In genomic region chr16:94898832-94899231, GRCm38 (mm10) we compare ENCODE assay signal across 13 mouse cellular contexts.
"Had no signal": no experiment of that assay in that cellular context is flagged by ENCODE, and none has a peak within 500 bp of the region (broad histone marks: within the 10 kb centered on the region; RNA-seq: fewer than 3 reads in every experiment).

No protein-coding gene starts in this region.

- H3K36me3 ChIP-seq: intestine, embryonic 15.5 days; limb, embryonic 12.5 days; liver, embryonic 13.5 days; lung, embryonic 15.5 days; neural tube, embryonic 15.5 days had no signal

- H3K27ac ChIP-seq: intestine, embryonic 15.5 days; limb, embryonic 12.5 days; liver, embryonic 13.5 days; lung, embryonic 15.5 days; neural tube, embryonic 15.5 days had no signal

- H3K4me1 ChIP-seq: intestine, embryonic 15.5 days; limb, embryonic 12.5 days; liver, embryonic 13.5 days; lung, embryonic 15.5 days; neural tube, embryonic 15.5 days had no signal

- H3K27me3 ChIP-seq: intestine, embryonic 15.5 days; limb, embryonic 12.5 days; liver, embryonic 13.5 days; lung, embryonic 15.5 days; neural tube, embryonic 15.5 days had no signal

- H3K4me2 ChIP-seq: intestine, embryonic 15.5 days; limb, embryonic 12.5 days; liver, embryonic 13.5 days; lung, embryonic 15.5 days; neural tube, embryonic 15.5 days had no signal

- ATAC-seq: intestine, embryonic 15.5 days; liver, postnatal 0 days had no signal

- H3K9me3 ChIP-seq: intestine, embryonic 15.5 days; limb, embryonic 12.5 days; liver, embryonic 13.5 days; lung, embryonic 15.5 days; neural tube, embryonic 15.5 days had no signal

- DNase-seq: kidney, adult 18-20 months; kidney, postnatal 10 days; kidney, postnatal 4 days; liver; liver, embryonic 13.5 days; liver, postnatal 0 days; midbrain, embryonic 14.5 days; thymus, postnatal 36 days had no signal

- H3K9ac ChIP-seq: intestine, embryonic 15.5 days; limb, embryonic 12.5 days; liver, embryonic 13.5 days; liver, postnatal 0 days; lung, embryonic 15.5 days; neural tube, embryonic 15.5 days had no signal

- H3K4me3 ChIP-seq: intestine, embryonic 15.5 days; limb, embryonic 12.5 days; liver, embryonic 13.5 days; lung, embryonic 15.5 days; myocyte; neural tube, embryonic 15.5 days had no signal
